Mouse (Mus musculus) E14TG2a.4 (cell line): Measurements from ENCODE around the gene Scgb3a1.

Experiments used
- CTCF ChIP-seq: conservative IDR thresholded peaks from 2 replicates; pipeline ENCODE4 v1.5.1; 2014; ENCODE audit warnings: low read length
- POU5F1 ChIP-seq: IDR thresholded peaks from 2 replicates; pipeline ENCODE4 v1.6.1; 2014; ENCODE audit warnings: low read length, borderline replicate concordance

- TF ChIP-seq CTCF = peak; percentile 33
- no peak for TF ChIP-seq POU5F1
These were observed 10.9 kb upstream of the Scgb3a1 start for GRCm38 (mm10) chr11:49652401-49653078.
